Mouse (Mus musculus): Measurements from ENCODE around the gene Zfp260. TPM values are rescaled to one million over a fixed set of nuclear protein-coding genes. Genes with fewer than 3 reads are reported as not detected.

Gene Zfp260
- 55.7 and 56.5 TPM in 2 replicates for total RNA-seq (2017)

DNA sequence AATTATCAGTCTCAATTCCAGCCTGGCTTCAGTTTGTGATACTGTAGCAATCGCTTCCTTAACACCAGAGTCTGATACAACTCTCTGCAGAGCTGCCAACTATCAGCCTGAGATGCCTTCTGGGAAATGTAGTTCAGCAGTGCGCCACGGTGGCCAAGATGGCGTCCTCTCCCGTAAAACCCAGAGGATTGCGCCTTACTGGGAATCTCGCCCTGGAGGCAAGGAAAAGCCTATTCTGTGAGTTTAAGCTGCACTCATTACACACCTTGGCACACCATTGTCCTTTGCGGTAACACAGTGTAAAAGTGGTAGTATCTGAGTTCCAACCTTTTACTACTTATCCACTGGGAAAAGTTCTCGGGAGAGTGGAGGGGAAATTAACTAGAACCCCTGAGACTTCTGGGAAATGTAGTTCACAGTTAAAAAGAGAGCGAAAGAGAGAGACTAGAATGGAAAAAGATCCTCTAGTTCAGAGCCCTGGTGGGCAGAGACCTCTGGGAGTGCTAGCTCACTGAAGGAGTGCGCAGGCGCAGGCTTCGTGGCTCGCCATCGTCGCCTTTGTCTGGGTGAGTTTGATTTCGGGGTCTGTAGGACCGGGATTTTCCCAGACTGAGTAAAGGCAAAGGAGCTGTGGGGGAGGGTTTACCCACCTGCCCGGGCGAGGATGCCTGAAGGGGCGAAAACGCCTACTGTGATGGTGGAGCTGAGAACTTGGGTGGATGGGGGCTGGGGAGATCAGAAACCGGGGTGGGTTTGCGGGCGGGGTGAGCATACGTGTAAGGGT lies at the start of gene Zfp260:
Zfp260 (plus strand) TSS at position 132 of the 784 bp plus-strand sequence.
- ATAC-seq (replicated peaks in 1 of 2; ENCODE audit: insufficient read depth in 1 of 2, low FRiP score in 2 of 2, low TSS enrichment in 1 of 2, low read depth in 1 of 2, poor library complexity in 2 of 2, severe bottlenecking in 2 of 2) = peak; percentile 64 to 66

GRCm38 (mm10) chr7:30048126-30048525 lies 46.5 kb upstream of the Zfp260 start:
- no peak for ATAC-seq (replicated peaks in 1 of 2; ENCODE audit: insufficient read depth in 1 of 2, low FRiP score in 2 of 2, low TSS enrichment in 1 of 2, low read depth in 1 of 2, poor library complexity in 2 of 2, severe bottlenecking in 2 of 2)

- ATAC-seq (replicated peaks in 1 of 2; ENCODE audit: insufficient read depth in 1 of 2, low FRiP score in 2 of 2, low TSS enrichment in 1 of 2, low read depth in 1 of 2, poor library complexity in 2 of 2, severe bottlenecking in 2 of 2) = peak; percentile 99
Observed at GRCm38 (mm10) chr7:30050882-30051548, 43.6 kb upstream of the Zfp260 start, which contains the start of gene Zfp14. TSS of gene Zfp14 (minus strand) at chr7:30051380.

DNA sequence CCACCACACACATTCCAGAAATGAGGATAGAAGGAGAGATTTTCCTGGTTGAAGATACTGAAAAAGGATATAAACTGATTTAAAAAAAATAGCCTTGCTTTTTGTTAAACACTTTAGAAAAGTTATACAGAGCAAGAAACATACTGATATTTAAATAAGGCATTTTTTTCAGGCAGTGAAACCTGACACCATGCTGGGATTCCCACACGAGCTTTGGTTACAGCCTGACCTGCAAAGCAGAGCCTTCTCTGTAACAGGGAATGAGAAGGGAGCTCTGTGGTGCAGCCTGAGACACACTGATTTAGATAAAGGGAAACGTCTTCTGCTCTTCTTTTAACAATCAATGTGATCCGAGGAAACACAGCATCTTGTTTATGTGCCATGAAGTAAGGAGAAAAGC lies 41.0 kb upstream of the Zfp260 start:
- no peak for ATAC-seq (replicated peaks in 1 of 2; ENCODE audit: insufficient read depth in 1 of 2, low FRiP score in 2 of 2, low TSS enrichment in 1 of 2, low read depth in 1 of 2, poor library complexity in 2 of 2, severe bottlenecking in 2 of 2)

- no peak for ATAC-seq (replicated peaks in 1 of 2; ENCODE audit: insufficient read depth in 1 of 2, low FRiP score in 2 of 2, low TSS enrichment in 1 of 2, low read depth in 1 of 2, poor library complexity in 2 of 2, severe bottlenecking in 2 of 2)
Observed at GRCm38 (mm10) chr7:30060341-30060740, 34.2 kb upstream of the Zfp260 start.

- no peak for ATAC-seq (replicated peaks in 1 of 2; ENCODE audit: insufficient read depth in 1 of 2, low FRiP score in 2 of 2, low TSS enrichment in 1 of 2, low read depth in 1 of 2, poor library complexity in 2 of 2, severe bottlenecking in 2 of 2)
Observed at GRCm38 (mm10) chr7:30062478-30062877, 32.1 kb upstream of the Zfp260 start.

GRCm38 (mm10) chr7:30064622-30065021 lies 30.0 kb upstream of the Zfp260 start:
- no peak for ATAC-seq (replicated peaks in 1 of 2; ENCODE audit: insufficient read depth in 1 of 2, low FRiP score in 2 of 2, low TSS enrichment in 1 of 2, low read depth in 1 of 2, poor library complexity in 2 of 2, severe bottlenecking in 2 of 2)

DNA sequence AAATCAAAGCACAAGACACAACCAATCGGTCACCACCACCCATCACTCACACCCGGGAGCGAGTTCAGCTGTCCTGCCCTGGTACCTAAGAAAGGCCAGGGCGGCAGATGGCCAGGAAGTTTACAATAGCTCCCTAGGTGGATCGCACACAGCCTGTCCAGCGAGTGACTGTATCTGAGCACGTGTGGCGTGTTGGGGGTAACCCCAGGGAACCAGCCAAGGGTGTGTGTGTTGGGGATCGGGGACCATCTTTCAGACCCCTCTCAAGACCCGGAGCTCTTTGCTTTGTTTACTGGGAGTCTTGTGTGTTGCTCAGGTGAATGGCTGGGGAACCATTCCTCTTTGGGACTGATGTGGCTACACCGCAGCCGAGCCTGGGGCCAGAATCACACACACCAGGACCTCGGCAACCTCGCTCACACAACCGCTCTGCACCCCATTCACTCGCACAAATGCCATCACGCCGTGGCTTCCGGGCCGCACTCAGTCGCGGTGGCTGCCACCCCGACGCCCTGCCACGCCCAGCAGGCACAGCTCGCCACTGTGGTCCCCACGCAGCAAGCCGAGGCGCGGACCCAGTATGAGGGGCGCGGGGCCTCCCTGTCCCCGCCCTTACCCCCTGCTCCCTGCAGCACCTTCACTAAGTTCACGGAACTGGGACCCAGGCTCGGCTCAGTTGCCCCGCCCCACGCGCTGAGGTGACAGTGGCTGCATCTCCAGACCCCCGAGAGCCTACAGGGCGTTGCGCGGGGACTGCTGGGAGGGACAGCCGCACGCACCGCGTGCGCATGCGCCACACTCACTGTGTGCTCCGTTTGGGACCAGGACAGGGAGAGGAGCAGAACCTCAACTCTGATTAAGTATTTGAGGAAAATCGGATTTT lies 22.2 kb upstream of the Zfp260 start, which contains the start of gene Zfp82:
Zfp82 (minus strand) TSS at position 755 of the 883 bp plus-strand sequence.
- ATAC-seq (replicated peaks in 1 of 2; ENCODE audit: insufficient read depth in 1 of 2, low FRiP score in 2 of 2, low TSS enrichment in 1 of 2, low read depth in 1 of 2, poor library complexity in 2 of 2, severe bottlenecking in 2 of 2) = peak; percentile 92 to 95

DNA sequence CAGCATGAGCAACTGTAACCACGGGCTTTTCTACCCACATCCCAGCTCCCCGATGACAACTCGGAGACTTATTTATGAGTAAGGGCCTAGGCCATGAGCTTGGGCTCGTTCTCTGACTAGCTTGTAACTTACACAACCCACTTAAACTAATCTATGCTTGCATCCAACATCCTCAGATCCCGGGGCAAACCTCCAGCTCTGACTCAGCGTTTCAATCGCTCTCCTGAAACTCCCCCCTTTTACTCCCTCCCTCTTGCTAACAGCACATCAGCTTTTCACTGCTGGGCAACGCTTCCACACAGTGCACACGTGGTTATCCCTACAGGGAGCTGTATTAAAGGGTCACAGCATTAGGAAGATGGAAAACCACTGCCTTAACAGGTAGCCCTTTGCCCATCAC lies 8.1 kb upstream of the Zfp260 start:
- no peak for ATAC-seq (replicated peaks in 1 of 2; ENCODE audit: insufficient read depth in 1 of 2, low FRiP score in 2 of 2, low TSS enrichment in 1 of 2, low read depth in 1 of 2, poor library complexity in 2 of 2, severe bottlenecking in 2 of 2)

DNA sequence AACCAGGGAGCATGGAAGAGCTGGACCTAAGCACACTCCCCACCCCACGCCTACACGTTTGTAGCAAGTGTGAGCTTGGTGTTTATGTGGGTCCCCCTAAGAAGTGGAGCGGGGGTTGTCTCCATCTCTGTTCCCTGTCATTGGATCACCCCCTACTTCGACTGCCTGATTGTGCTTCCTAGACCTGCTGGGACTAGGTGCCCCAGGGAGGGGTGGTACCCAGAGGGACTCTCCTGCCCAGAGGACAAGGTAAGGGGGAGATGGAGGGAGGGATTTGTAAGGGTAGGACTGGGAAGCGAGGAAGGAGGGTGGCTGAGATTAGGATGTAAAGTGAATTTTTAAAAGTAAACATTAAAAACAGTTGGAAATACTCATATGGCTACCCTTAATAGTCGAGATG lies 5.2 kb upstream of the Zfp260 start:
- ATAC-seq (replicated peaks in 1 of 2; ENCODE audit: insufficient read depth in 1 of 2, low FRiP score in 2 of 2, low TSS enrichment in 1 of 2, low read depth in 1 of 2, poor library complexity in 2 of 2, severe bottlenecking in 2 of 2) = no peak

- ATAC-seq (replicated peaks in 1 of 2; ENCODE audit: insufficient read depth in 1 of 2, low FRiP score in 2 of 2, low TSS enrichment in 1 of 2, low read depth in 1 of 2, poor library complexity in 2 of 2, severe bottlenecking in 2 of 2) = peak; percentile 89 to 93
Observed at GRCm38 (mm10) chr7:30090092-30090969, 4.2 kb upstream of the Zfp260 start, which contains the start of the genes Gm26920 and Zfp566. TSS of gene Gm26920 (minus strand) at chr7:30090410. TSS of gene Zfp566 (minus strand) at chr7:30090527.

GRCm38 (mm10) chr7:30090970-30091585 lies 3.5 kb upstream of the Zfp260 start:
- no peak for ATAC-seq (replicated peaks in 1 of 2; ENCODE audit: insufficient read depth in 1 of 2, low FRiP score in 2 of 2, low TSS enrichment in 1 of 2, low read depth in 1 of 2, poor library complexity in 2 of 2, severe bottlenecking in 2 of 2)

GRCm38 (mm10) chr7:30092666-30093065 lies 1.9 kb upstream of the Zfp260 start:
- no peak for ATAC-seq (replicated peaks in 1 of 2; ENCODE audit: insufficient read depth in 1 of 2, low FRiP score in 2 of 2, low TSS enrichment in 1 of 2, low read depth in 1 of 2, poor library complexity in 2 of 2, severe bottlenecking in 2 of 2)

DNA sequence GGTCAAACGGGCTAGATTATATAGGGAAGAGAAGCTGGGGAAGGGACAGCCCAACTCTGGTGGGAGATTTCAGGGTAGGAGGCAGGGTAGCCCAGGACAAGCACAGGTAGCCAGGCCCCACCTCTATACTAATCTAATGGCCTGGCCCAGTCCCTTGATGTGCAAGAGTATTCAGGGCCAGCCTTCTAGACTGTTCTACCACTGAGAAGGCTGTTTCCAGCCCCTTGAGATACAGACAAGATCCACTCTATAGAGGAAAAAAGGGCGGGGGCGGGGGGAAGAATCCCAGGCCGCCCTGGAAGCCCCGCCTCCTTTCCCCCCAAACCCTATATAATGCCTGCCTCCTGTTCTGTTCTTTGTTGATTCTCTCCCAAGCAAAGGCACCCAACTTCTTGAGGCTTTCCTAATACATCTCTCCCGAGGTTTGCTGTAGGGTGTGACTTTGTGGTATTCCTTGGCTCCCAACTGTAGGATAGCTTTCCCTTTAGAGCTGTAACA lies 610 bp upstream of the Zfp260 start:
- ATAC-seq (replicated peaks in 1 of 2; ENCODE audit: insufficient read depth in 1 of 2, low FRiP score in 2 of 2, low TSS enrichment in 1 of 2, low read depth in 1 of 2, poor library complexity in 2 of 2, severe bottlenecking in 2 of 2) = no peak

- ATAC-seq (replicated peaks in 1 of 2; ENCODE audit: insufficient read depth in 1 of 2, low FRiP score in 2 of 2, low TSS enrichment in 1 of 2, low read depth in 1 of 2, poor library complexity in 2 of 2, severe bottlenecking in 2 of 2) = no peak
Observed at GRCm38 (mm10) chr7:30095551-30096125, 1.1 kb downstream of the Zfp260 start.

DNA sequence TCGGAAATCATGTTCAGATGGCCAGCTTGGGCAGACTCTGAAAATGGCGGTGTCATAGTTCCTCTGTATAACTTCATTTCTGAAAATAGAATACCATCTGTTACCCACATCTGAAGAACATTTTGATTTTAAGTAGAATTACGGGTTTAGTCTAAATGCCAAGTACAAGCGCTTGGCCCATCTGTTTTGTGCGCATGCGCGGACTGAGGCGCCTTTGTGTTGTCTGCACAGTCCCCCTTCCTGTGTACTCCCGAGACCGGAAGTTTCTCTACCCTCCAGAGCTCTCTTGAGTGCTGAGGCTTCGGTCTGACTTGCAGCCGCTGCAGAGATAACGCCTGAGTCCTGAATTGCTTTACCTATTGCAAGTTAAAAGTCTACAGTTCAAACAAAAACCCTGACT lies 4.7 kb downstream of the Zfp260 start:
- no peak for ATAC-seq (replicated peaks in 1 of 2; ENCODE audit: insufficient read depth in 1 of 2, low FRiP score in 2 of 2, low TSS enrichment in 1 of 2, low read depth in 1 of 2, poor library complexity in 2 of 2, severe bottlenecking in 2 of 2)

Measured in hematopoietic stem cell, adult 5-6 weeks (primary cell).